Mouse (Mus musculus): ENCODE measurements at regions not wholly inside any gene's neighbourhood (a gene's known extent, or its start where the extent isn't known, plus 50 kb on each side); places are given as distances from the start of the nearest gene placed in this dataset.

- 60% methylated on average over 1 of the region's 1 CpGs for WGBS
- H3K4me1 ChIP-seq (ENCODE audit: control insufficient read depth, insufficient read depth, low read length) = no peaks in the 10 kb centered on the region
- H3K27ac ChIP-seq (ENCODE audit: control insufficient read depth, insufficient read depth, low read depth, low read length, poor library complexity) = no peak overlapping the region
- TF ChIP-seq POLR2A (IDR thresholded peaks at IDR 0.05; ENCODE audit: borderline replicate concordance, control insufficient read depth, low read depth, low read length) (no peak), CTCF (IDR thresholded peaks at IDR 0.05; ENCODE audit: control insufficient read depth, insufficient read depth, low read length) (no peak)
- no peak overlapping the region for H3K4me3 ChIP-seq (replicated peaks; ENCODE audit: control insufficient read depth, low read depth, low read length)
These were observed 126.1 kb upstream of the Pter start for GRCm38 (mm10) chr2:12797615-12798169.

- TF ChIP-seq POLR2A (IDR thresholded peaks at IDR 0.05; ENCODE audit: borderline replicate concordance, control insufficient read depth, low read depth, low read length) = no peak
- no peak for TF ChIP-seq CTCF (IDR thresholded peaks at IDR 0.05; ENCODE audit: control insufficient read depth, insufficient read depth, low read length)
- Histone ChIP-seq H3K4me1 (ENCODE audit: control insufficient read depth, insufficient read depth, low read length) (no peaks in the 10 kb centered on the region), H3K4me3 (replicated peaks; ENCODE audit: control insufficient read depth, low read depth, low read length) (no peak overlapping the region), H3K27ac (ENCODE audit: control insufficient read depth, insufficient read depth, low read depth, low read length, poor library complexity) (no peak overlapping the region)
- WGBS = 79% methylated on average over 4 of the region's 4 CpGs
These were observed 124.5 kb upstream of the Pter start for GRCm38 (mm10) chr2:12799153-12799925.

GRCm38 (mm10) chr2:12802667-12803066 lies 121.2 kb upstream of the Pter start:
- Histone ChIP-seq H3K4me3 (replicated peaks; ENCODE audit: control insufficient read depth, low read depth, low read length) (no peak overlapping the region), H3K27ac (ENCODE audit: control insufficient read depth, insufficient read depth, low read depth, low read length, poor library complexity) (no peak overlapping the region), H3K4me1 (ENCODE audit: control insufficient read depth, insufficient read depth, low read length) (no peaks in the 10 kb centered on the region)
- WGBS = 81% methylated on average over 1 of the region's 1 CpGs
- TF ChIP-seq CTCF (IDR thresholded peaks at IDR 0.05; ENCODE audit: control insufficient read depth, insufficient read depth, low read length) = no peak

GRCm38 (mm10) chr2:12805096-12805495 lies 118.7 kb upstream of the Pter start:
- H3K27ac ChIP-seq (ENCODE audit: control insufficient read depth, insufficient read depth, low read depth, low read length, poor library complexity) = no peak overlapping the region
- no peaks in the 10 kb centered on the region for H3K4me1 ChIP-seq (ENCODE audit: control insufficient read depth, insufficient read depth, low read length)
- WGBS = 74% methylated on average over 2 of the region's 2 CpGs
- no peak overlapping the region for H3K4me3 ChIP-seq (replicated peaks; ENCODE audit: control insufficient read depth, low read depth, low read length)
- TF ChIP-seq POLR2A (IDR thresholded peaks at IDR 0.05; ENCODE audit: borderline replicate concordance, control insufficient read depth, low read depth, low read length) = no peak
- no peak for TF ChIP-seq CTCF (IDR thresholded peaks at IDR 0.05; ENCODE audit: control insufficient read depth, insufficient read depth, low read length)

GRCm38 (mm10) chr2:12808466-12808865 lies 115.4 kb upstream of the Pter start:
- Histone ChIP-seq H3K4me1 (ENCODE audit: control insufficient read depth, insufficient read depth, low read length) (no peaks in the 10 kb centered on the region), H3K27ac (ENCODE audit: control insufficient read depth, insufficient read depth, low read depth, low read length, poor library complexity) (no peak overlapping the region), H3K4me3 (replicated peaks; ENCODE audit: control insufficient read depth, low read depth, low read length) (no peak overlapping the region)
- TF ChIP-seq CTCF (IDR thresholded peaks at IDR 0.05; ENCODE audit: control insufficient read depth, insufficient read depth, low read length) (no peak), POLR2A (IDR thresholded peaks at IDR 0.05; ENCODE audit: borderline replicate concordance, control insufficient read depth, low read depth, low read length) (no peak)
- 69% methylated on average over 5 of the region's 5 CpGs for WGBS

GRCm38 (mm10) chr2:12815339-12815738 lies 108.5 kb upstream of the Pter start:
- WGBS = 78% methylated on average over 5 of the region's 5 CpGs
- Histone ChIP-seq H3K27ac (ENCODE audit: control insufficient read depth, insufficient read depth, low read depth, low read length, poor library complexity) (no peak overlapping the region), H3K4me3 (replicated peaks; ENCODE audit: control insufficient read depth, low read depth, low read length) (no peak overlapping the region), H3K4me1 (ENCODE audit: control insufficient read depth, insufficient read depth, low read length) (no peaks in the 10 kb centered on the region)
- TF ChIP-seq CTCF (IDR thresholded peaks at IDR 0.05; ENCODE audit: control insufficient read depth, insufficient read depth, low read length) (no peak), POLR2A (IDR thresholded peaks at IDR 0.05; ENCODE audit: borderline replicate concordance, control insufficient read depth, low read depth, low read length) (no peak)

- H3K4me3 ChIP-seq (replicated peaks; ENCODE audit: control insufficient read depth, low read depth, low read length) = no peak overlapping the region
- no peaks in the 10 kb centered on the region for H3K4me1 ChIP-seq (ENCODE audit: control insufficient read depth, insufficient read depth, low read length)
- no peak overlapping the region for H3K27ac ChIP-seq (ENCODE audit: control insufficient read depth, insufficient read depth, low read depth, low read length, poor library complexity)
- no peak for TF ChIP-seq CTCF (IDR thresholded peaks at IDR 0.05; ENCODE audit: control insufficient read depth, insufficient read depth, low read length)
- no peak for TF ChIP-seq POLR2A (IDR thresholded peaks at IDR 0.05; ENCODE audit: borderline replicate concordance, control insufficient read depth, low read depth, low read length)
- 80% methylated on average over 1 of the region's 1 CpGs for WGBS
These were observed 97.9 kb upstream of the Pter start for GRCm38 (mm10) chr2:12825902-12826301.

- H3K4me1 ChIP-seq (ENCODE audit: control insufficient read depth, insufficient read depth, low read length) = no peaks in the 10 kb centered on the region
- 87% methylated on average over 3 of the region's 3 CpGs for WGBS
- H3K27ac ChIP-seq (ENCODE audit: control insufficient read depth, insufficient read depth, low read depth, low read length, poor library complexity) = no peak overlapping the region
- TF ChIP-seq POLR2A (IDR thresholded peaks at IDR 0.05; ENCODE audit: borderline replicate concordance, control insufficient read depth, low read depth, low read length) = no peak
- no peak for TF ChIP-seq CTCF (IDR thresholded peaks at IDR 0.05; ENCODE audit: control insufficient read depth, insufficient read depth, low read length)
- H3K4me3 ChIP-seq (replicated peaks; ENCODE audit: control insufficient read depth, low read depth, low read length) = no peak overlapping the region
These were observed 90.3 kb upstream of the Pter start for GRCm38 (mm10) chr2:12833579-12833978.
